Mouse (Mus musculus): ENCODE data around the gene Alox5. TPM values are rescaled to one million over a fixed set of nuclear protein-coding genes. Genes with fewer than 3 reads are reported as not detected.

Alox5 gene
- polyA plus RNA-seq, 1 experiment from 2014 or later = 0.86 TPM

GRCm38 (mm10) chr6:116394916-116395648 is 65.9 kb downstream of the Alox5 start:
- H3K36me3 ChIP-seq = no peaks in the 10 kb centered on the region
- no peak for DNase-seq (ENCODE audit: low spot score)
- WGBS = 77% methylated on average over 2 of the region's 2 CpGs

GRCm38 (mm10) chr6:116389481-116389880 is 71.5 kb downstream of the Alox5 start:
- DNase-seq (ENCODE audit: low spot score) = no peak
- no peaks in the 10 kb centered on the region for H3K27me3 ChIP-seq (ENCODE audit: low read depth, poor library complexity, severe bottlenecking)

More at GRCm38 (mm10) chr6:116394916-116395648, 65.9 kb downstream of the Alox5 start:
- Histone ChIP-seq H3K27me3 (ENCODE audit: low read depth, poor library complexity, severe bottlenecking) (no peaks in the 10 kb centered on the region), H3K4me3 (no peak overlapping the region), H3K4me1 (no peaks in the 10 kb centered on the region), H3K27ac (no peak overlapping the region), H3K9me3 (replicated peaks) (no peaks in the 10 kb centered on the region)

GRCm38 (mm10) chr6:116388068-116388467 is 72.9 kb downstream of the Alox5 start:
- Histone ChIP-seq H3K36me3 (no peaks in the 10 kb centered on the region), H3K4me1 (peaks cover 12% of the 10 kb centered on the region), H3K4me3 (no peak overlapping the region), H3K9me3 (replicated peaks) (no peaks in the 10 kb centered on the region), H3K27me3 (ENCODE audit: low read depth, poor library complexity, severe bottlenecking) (no peaks in the 10 kb centered on the region), H3K27ac (no peak overlapping the region)
- DNase-seq (ENCODE audit: low spot score) = no peak
- WGBS = 94% methylated on average over 1 of the region's 1 CpGs

More at GRCm38 (mm10) chr6:116389481-116389880, 71.5 kb downstream of the Alox5 start:
- Histone ChIP-seq H3K9me3 (replicated peaks) (no peaks in the 10 kb centered on the region), H3K4me3 (no peak overlapping the region), H3K4me1 (peaks cover 12% of the 10 kb centered on the region), H3K36me3 (no peaks in the 10 kb centered on the region), H3K27ac (no peak overlapping the region)

GRCm38 (mm10) chr6:116386506-116386905 is 74.5 kb downstream of the Alox5 start:
- no peaks in the 10 kb centered on the region for H3K9me3 ChIP-seq (replicated peaks)

GRCm38 (mm10) chr6:116386045-116386415 is 74.9 kb downstream of the Alox5 start:
- no peak overlapping the region for H3K27ac ChIP-seq
- no peaks in the 10 kb centered on the region for H3K36me3 ChIP-seq
- no peaks in the 10 kb centered on the region for H3K9me3 ChIP-seq (replicated peaks)
- DNase-seq (ENCODE audit: low spot score) = no peak
- no peak overlapping the region for H3K4me3 ChIP-seq
- H3K4me1 ChIP-seq = peaks cover 12% of the 10 kb centered on the region
- WGBS = 44% methylated on average over 4 of the region's 4 CpGs
- no peaks in the 10 kb centered on the region for H3K27me3 ChIP-seq (ENCODE audit: low read depth, poor library complexity, severe bottlenecking)

More at GRCm38 (mm10) chr6:116386506-116386905, 74.5 kb downstream of the Alox5 start:
- 88% methylated on average over 3 of the region's 3 CpGs for WGBS
- no peak overlapping the region for H3K27ac ChIP-seq
- no peak overlapping the region for H3K4me3 ChIP-seq
- DNase-seq (ENCODE audit: low spot score) = no peak
- H3K36me3 ChIP-seq = no peaks in the 10 kb centered on the region
- H3K4me1 ChIP-seq = peaks cover 12% of the 10 kb centered on the region
- H3K27me3 ChIP-seq (ENCODE audit: low read depth, poor library complexity, severe bottlenecking) = no peaks in the 10 kb centered on the region

- H3K4me1 ChIP-seq = peaks cover 12% of the 10 kb centered on the region
- no peaks in the 10 kb centered on the region for H3K27me3 ChIP-seq (ENCODE audit: low read depth, poor library complexity, severe bottlenecking)
- 48% methylated on average over 5 of the region's 5 CpGs for WGBS
- DNase-seq (ENCODE audit: low spot score) = no peak
- H3K36me3 ChIP-seq = no peaks in the 10 kb centered on the region
- no peak overlapping the region for H3K4me3 ChIP-seq
- H3K27ac ChIP-seq = no peak overlapping the region
- no peaks in the 10 kb centered on the region for H3K9me3 ChIP-seq (replicated peaks)
These were observed 75.6 kb downstream of the Alox5 start for GRCm38 (mm10) chr6:116385194-116386044.

GRCm38 (mm10) chr6:116383582-116383981 is 77.4 kb downstream of the Alox5 start:
- Histone ChIP-seq H3K4me3 (no peak overlapping the region), H3K27ac (no peak overlapping the region), H3K36me3 (no peaks in the 10 kb centered on the region), H3K27me3 (ENCODE audit: low read depth, poor library complexity, severe bottlenecking) (no peaks in the 10 kb centered on the region), H3K9me3 (replicated peaks) (no peaks in the 10 kb centered on the region), H3K4me1 (peaks cover 12% of the 10 kb centered on the region)
- 93% methylated on average over 10 of the region's 10 CpGs for WGBS
- no peak for DNase-seq (ENCODE audit: low spot score)

- DNase-seq (ENCODE audit: low spot score) = no peak
- WGBS = 63% methylated on average over 2 of the region's 2 CpGs
These were observed 79.4 kb downstream of the Alox5 start for GRCm38 (mm10) chr6:116381605-116382004.

GRCm38 (mm10) chr6:116380157-116380556 is 80.8 kb downstream of the Alox5 start:
- 65% methylated on average over 3 of the region's 3 CpGs for WGBS
- Histone ChIP-seq H3K9me3 (replicated peaks) (no peaks in the 10 kb centered on the region), H3K4me1 (peaks cover 1% of the 10 kb centered on the region; the same call in 1 of the 2 replicates), H3K36me3 (0 out of 2 replicates have a peak, but pooled peaks cover 2% of the 10 kb centered on the region), H3K27me3 (ENCODE audit: low read depth, poor library complexity, severe bottlenecking) (no peaks in the 10 kb centered on the region), H3K4me3 (no peak overlapping the region), H3K27ac (no peak overlapping the region)
- DNase-seq (ENCODE audit: low spot score) = no peak

More at GRCm38 (mm10) chr6:116381605-116382004, 79.4 kb downstream of the Alox5 start:
- Histone ChIP-seq H3K9me3 (replicated peaks) (no peaks in the 10 kb centered on the region), H3K27me3 (ENCODE audit: low read depth, poor library complexity, severe bottlenecking) (no peaks in the 10 kb centered on the region), H3K36me3 (0 out of 2 replicates have a peak, but pooled peaks cover 2% of the 10 kb centered on the region), H3K4me1 (peaks cover 12% of the 10 kb centered on the region), H3K4me3 (no peak overlapping the region), H3K27ac (no peak overlapping the region)

GRCm38 (mm10) chr6:116378892-116379291 is 82.1 kb downstream of the Alox5 start:
- Histone ChIP-seq H3K27me3 (ENCODE audit: low read depth, poor library complexity, severe bottlenecking) (no peaks in the 10 kb centered on the region), H3K4me1 (no peaks in the 10 kb centered on the region), H3K36me3 (0 out of 2 replicates have a peak, but pooled peaks cover 2% of the 10 kb centered on the region), H3K9me3 (replicated peaks) (no peaks in the 10 kb centered on the region), H3K27ac (no peak overlapping the region), H3K4me3 (no peak overlapping the region)
- WGBS = 92% methylated on average over 7 of the region's 7 CpGs
- no peak for DNase-seq (ENCODE audit: low spot score)

- peaks cover 6% of the 10 kb centered on the region for H3K4me1 ChIP-seq
- no peak overlapping the region for H3K27ac ChIP-seq
- DNase-seq (ENCODE audit: low spot score) = no peak
- no peaks in the 10 kb centered on the region for H3K9me3 ChIP-seq (replicated peaks)
- H3K27me3 ChIP-seq (ENCODE audit: low read depth, poor library complexity, severe bottlenecking) = no peaks in the 10 kb centered on the region
- H3K4me3 ChIP-seq = no peak overlapping the region
- 0 out of 2 replicates have a peak, but pooled peaks cover 2% of the 10 kb centered on the region for H3K36me3 ChIP-seq
These were observed 86.4 kb downstream of the Alox5 start for GRCm38 (mm10) chr6:116374618-116375017.

- H3K27ac ChIP-seq = no peak overlapping the region
- H3K27me3 ChIP-seq (ENCODE audit: low read depth, poor library complexity, severe bottlenecking) = no peaks in the 10 kb centered on the region
- 94% methylated on average over 1 of the region's 1 CpGs for WGBS
- no peak for DNase-seq (ENCODE audit: low spot score)
- peaks cover 6% of the 10 kb centered on the region for H3K4me1 ChIP-seq
- H3K4me3 ChIP-seq = no peak overlapping the region
- no peaks in the 10 kb centered on the region for H3K9me3 ChIP-seq (replicated peaks)
- H3K36me3 ChIP-seq = 0 out of 2 replicates have a peak, but pooled peaks cover 2% of the 10 kb centered on the region
These were observed 86.8 kb downstream of the Alox5 start for GRCm38 (mm10) chr6:116374136-116374535.

- H3K27ac ChIP-seq = no peak overlapping the region
- H3K36me3 ChIP-seq = no peaks in the 10 kb centered on the region
- no peak overlapping the region for H3K4me3 ChIP-seq
- no peaks in the 10 kb centered on the region for H3K9me3 ChIP-seq (replicated peaks)
- 89% methylated on average over 3 of the region's 3 CpGs for WGBS
- DNase-seq (ENCODE audit: low spot score) = no peak
- no peaks in the 10 kb centered on the region for H3K27me3 ChIP-seq (ENCODE audit: low read depth, poor library complexity, severe bottlenecking)
- peaks cover 6% of the 10 kb centered on the region for H3K4me1 ChIP-seq
These were observed 89.5 kb downstream of the Alox5 start for GRCm38 (mm10) chr6:116371500-116371899.
